Mouse (Mus musculus): ENCODE measurements at regions not wholly inside any gene's neighbourhood (a gene's known extent, or its start where the extent isn't known, plus 50 kb on each side); places are given as distances from the start of the nearest gene placed in this dataset.

- no peak for TF ChIP-seq CTCF (IDR thresholded peaks at IDR 0.05; ENCODE audit: insufficient read depth, low read depth, low read length)
- TF ChIP-seq POLR2A (IDR thresholded peaks at IDR 0.05; ENCODE audit: insufficient read depth, low read depth, low read length): no peak
Observed at GRCm38 (mm10) chr1:24972681-24973080, 294.3 kb downstream of the Lmbrd1 start.
